Mouse (Mus musculus) hindbrain, embryonic 11.5 days (tissue): Measurements from ENCODE around the gene Mctp1. TPM values are rescaled to one million over a fixed set of nuclear protein-coding genes. Genes with fewer than 3 reads are reported as not detected.
"Not testable (repeated sequence)": the region's sequence is repeated elsewhere in the genome, so short reads cannot be mapped to it uniquely, and the experiment has no call there.

Source experiments
- ATAC-seq: fragments of 200-750 bp; cut with Nextera tagmentation; 2 replicates; pipeline ENCODE4 v1.8.0; 2017; ENCODE audit warnings: mild to moderate bottlenecking, moderate TSS enrichment, moderate library complexity; ENCODE audit not compliant: low FRiP score
- DNase-seq: peaks from one replicate; pipeline ENCODE4 v3.0.0-alpha.2; 2015; ENCODE audit warnings: low spot score
- H3K27ac ChIP-seq: fragments of 300-500 bp; sonication (generic); 2 replicates; pipeline ENCODE4 v1.5.1; 2014; ENCODE audit warnings: mild to moderate bottlenecking, low read depth, low read length
- H3K27me3 ChIP-seq: fragments of 300-500 bp; sonication (generic); 2 replicates; pipeline ENCODE4 v1.6.1; 2014; ENCODE audit warnings: mild to moderate bottlenecking, low read length, moderate library complexity, mixed read lengths; ENCODE audit not compliant: control insufficient read depth, insufficient read depth
- H3K36me3 ChIP-seq: fragments of 300-500 bp; sonication (generic); 2 replicates; pipeline ENCODE4 v1.6.1; 2014; ENCODE audit warnings: mild to moderate bottlenecking, low read length, moderate library complexity, mixed read lengths; ENCODE audit not compliant: control insufficient read depth, insufficient read depth
- H3K4me1 ChIP-seq: fragments of 300-500 bp; sonication (generic); replicated peaks from 2 replicates; pipeline ENCODE4 v1.6.1; 2014; ENCODE audit warnings: low read length, mixed read lengths; ENCODE audit not compliant: control insufficient read depth, insufficient read depth
- H3K4me2 ChIP-seq: fragments of 300-500 bp; sonication (generic); replicated peaks from 2 replicates; pipeline ENCODE4 v1.6.1; 2014; ENCODE audit warnings: mild to moderate bottlenecking, low read depth, low read length
- H3K4me3 ChIP-seq: fragments of 300-500 bp; sonication (generic); 2 replicates; pipeline ENCODE4 v1.5.1; 2014; ENCODE audit warnings: low read depth, low read length
- H3K9ac ChIP-seq: fragments of 300-500 bp; sonication (generic); 2 replicates; pipeline ENCODE4 v1.6.1; 2014; ENCODE audit warnings: low read depth, low read length
- H3K9me3 ChIP-seq: fragments of 300-500 bp; sonication (generic); 2 replicates; pipeline ENCODE4 v1.6.1; 2016; ENCODE audit warnings: low read length; ENCODE audit not compliant: control insufficient read depth
- WGBS: fragments of 180-500 bp; shearing (Covaris S2); extraction: QIAGEN DNeasy Blood & Tissue Kit; methylation state at CpG from one replicate; pipeline ENCODE4 v1.1.7; 2014; 5-methylcytosine and 5-hydroxymethylcytosine counted together
- polyA plus RNA-seq: library from polyadenylated mRNA; unstranded; fragments of >200 nt; fragmentation: Nextera tagmentation; extraction: Ambion mirVana; gene quantifications from 2 replicates; pipeline ENCODE4 v1.2.1, GENCODE M21; 2014

The Mctp1 gene
- polyA plus RNA-seq, 1 experiment from 2014 or later, result 3.4 TPM

GRCm38 (mm10) chr13:76564061-76564460, 179.7 kb downstream of the Mctp1 start:
- Histone ChIP-seq H3K4me1 (no peaks in the 10 kb centered on the region), H3K27ac (no peak overlapping the region), H3K9me3 (no peaks in the 10 kb centered on the region), H3K27me3 (no peaks in the 10 kb centered on the region), H3K36me3 (no peaks in the 10 kb centered on the region), H3K9ac (no peak overlapping the region), H3K4me3 (no peak overlapping the region), H3K4me2 (no peak overlapping the region)
- no peak for ATAC-seq
- no peak for DNase-seq

- H3K36me3 ChIP-seq, result no peaks in the 10 kb centered on the region
- no peak overlapping the region for H3K27ac ChIP-seq
- no peak overlapping the region for H3K4me3 ChIP-seq
- WGBS, result 91% methylated on average over 3 of the region's 3 CpGs
- H3K4me2 ChIP-seq, result no peak overlapping the region
- H3K4me1 ChIP-seq, result no peaks in the 10 kb centered on the region
- DNase-seq (no peak), ATAC-seq (no peak)
- H3K9me3 ChIP-seq, result no peaks in the 10 kb centered on the region
- H3K27me3 ChIP-seq, result no peaks in the 10 kb centered on the region
- H3K9ac ChIP-seq, result no peak overlapping the region
These were observed 181.7 kb downstream of the Mctp1 start for GRCm38 (mm10) chr13:76566024-76566423.

- Histone ChIP-seq H3K4me3 (no peak overlapping the region), H3K27ac (no peak overlapping the region), H3K4me1 (no peaks in the 10 kb centered on the region), H3K27me3 (no peaks in the 10 kb centered on the region), H3K36me3 (no peaks in the 10 kb centered on the region), H3K9ac (no peak overlapping the region), H3K4me2 (no peak overlapping the region), H3K9me3 (no peaks in the 10 kb centered on the region)
- 86% methylated on average over 4 of the region's 4 CpGs for WGBS
- no peak for DNase-seq
- no peak for ATAC-seq
These were observed 183.1 kb downstream of the Mctp1 start for GRCm38 (mm10) chr13:76567448-76567847.

GRCm38 (mm10) chr13:76568569-76569211, 184.4 kb downstream of the Mctp1 start:
- Histone ChIP-seq H3K9ac (no peak overlapping the region), H3K27me3 (no peaks in the 10 kb centered on the region), H3K27ac (no peak overlapping the region), H3K4me2 (no peak overlapping the region), H3K4me3 (no peak overlapping the region), H3K4me1 (no peaks in the 10 kb centered on the region), H3K36me3 (no peaks in the 10 kb centered on the region), H3K9me3 (no peaks in the 10 kb centered on the region)
- whole genome bisulfite sequencing, result 81% methylated on average over 2 of the region's 2 CpGs
- ATAC-seq, result no peak
- no peak for DNase-seq

GRCm38 (mm10) chr13:76579414-76579813, 195.1 kb downstream of the Mctp1 start:
- no peak overlapping the region for H3K4me2 ChIP-seq
- no peak overlapping the region for H3K4me3 ChIP-seq
- no peaks in the 10 kb centered on the region for H3K36me3 ChIP-seq
- WGBS, result 45% methylated on average over 5 of the region's 5 CpGs
- no peak for ATAC-seq
- no peak for DNase-seq
- no peaks in the 10 kb centered on the region for H3K9me3 ChIP-seq
- no peaks in the 10 kb centered on the region for H3K27me3 ChIP-seq
- no peak overlapping the region for H3K27ac ChIP-seq
- H3K9ac ChIP-seq, result no peak overlapping the region
- no peaks in the 10 kb centered on the region for H3K4me1 ChIP-seq

GRCm38 (mm10) chr13:76585447-76585846, 201.1 kb downstream of the Mctp1 start:
- H3K36me3 ChIP-seq, result no peaks in the 10 kb centered on the region
- no peaks in the 10 kb centered on the region for H3K27me3 ChIP-seq
- no peaks in the 10 kb centered on the region for H3K4me1 ChIP-seq
- H3K9ac ChIP-seq, result no peak overlapping the region
- no peak for DNase-seq
- H3K4me3 ChIP-seq, result no peak overlapping the region
- H3K4me2 ChIP-seq, result no peak overlapping the region
- no peaks in the 10 kb centered on the region for H3K9me3 ChIP-seq
- 84% methylated on average over 3 of the region's 3 CpGs for WGBS
- no peak overlapping the region for H3K27ac ChIP-seq
- no peak for ATAC-seq

GRCm38 (mm10) chr13:76590709-76591108, 206.4 kb downstream of the Mctp1 start:
- DNase-seq, H3K9me3 ChIP-seq, H3K4me2 ChIP-seq, H3K36me3 ChIP-seq, H3K4me1 ChIP-seq, H3K27me3 ChIP-seq, H3K9ac ChIP-seq, H3K27ac ChIP-seq, H3K4me3 ChIP-seq: not testable (repeated sequence)
- WGBS, result 87% methylated on average over 11 of the region's 11 CpGs
- ATAC-seq, result peak; percentile 73

- no peaks in the 10 kb centered on the region for H3K9me3 ChIP-seq
- H3K36me3 ChIP-seq, result no peaks in the 10 kb centered on the region
- no peak overlapping the region for H3K4me2 ChIP-seq
- ATAC-seq, result no peak
- no peak overlapping the region for H3K4me3 ChIP-seq
- no peak overlapping the region for H3K27ac ChIP-seq
- DNase-seq, result no peak
- no peak overlapping the region for H3K9ac ChIP-seq
- H3K27me3 ChIP-seq, result no peaks in the 10 kb centered on the region
- no peaks in the 10 kb centered on the region for H3K4me1 ChIP-seq
These were observed 206.9 kb downstream of the Mctp1 start for GRCm38 (mm10) chr13:76591189-76591588.

- no peak for ATAC-seq
- H3K4me1 ChIP-seq, result no peaks in the 10 kb centered on the region
- H3K9me3 ChIP-seq, result no peaks in the 10 kb centered on the region
- H3K36me3 ChIP-seq, result no peaks in the 10 kb centered on the region
- H3K27ac ChIP-seq, result no peak overlapping the region
- no peak overlapping the region for H3K4me3 ChIP-seq
- H3K27me3 ChIP-seq, result no peaks in the 10 kb centered on the region
- no peak overlapping the region for H3K4me2 ChIP-seq
- no peak for DNase-seq
- 92% methylated on average over 1 of the region's 1 CpGs for WGBS
- H3K9ac ChIP-seq, result no peak overlapping the region
These were observed 207.4 kb downstream of the Mctp1 start for GRCm38 (mm10) chr13:76591692-76592091.
